Mouse (Mus musculus) stomach, adult 2 months (tissue): Measurements from ENCODE around the gene Tspan8. TPM values are rescaled to one million over a fixed set of nuclear protein-coding genes. Genes with fewer than 3 reads are reported as not detected.

Experiments
- polyA plus RNA-seq: library from polyadenylated mRNA; depleted of rRNA; stranded (reverse); fragments of >200 nt; gene quantifications from 2 replicates; pipeline ENCODE4 v1.2.3, GENCODE M21; 2012; rRNA removed

Tspan8 gene
- polyA plus RNA-seq, result 32.6 and 37.8 TPM in 2 replicates

DNA sequence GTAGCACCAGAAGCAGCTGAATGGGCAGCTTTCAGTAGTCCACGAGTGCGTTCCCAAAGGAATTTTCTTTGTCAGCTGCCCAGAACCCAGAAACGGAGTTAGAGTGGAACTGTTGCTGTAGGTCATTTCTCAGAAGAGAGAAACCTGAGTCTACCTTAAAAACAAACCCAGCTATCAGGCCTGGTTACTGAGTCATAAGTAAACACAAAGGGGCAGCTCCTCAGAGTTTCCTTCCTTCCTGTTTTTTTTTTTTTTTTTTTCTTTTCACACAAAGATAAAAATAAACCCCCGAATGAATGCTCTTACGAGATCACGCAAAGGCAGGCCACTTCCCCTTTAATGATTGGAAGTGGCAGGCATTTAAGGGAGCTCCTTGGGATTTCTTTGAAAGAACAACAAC is at the start of gene Tspan8:
Tspan8 (plus strand) TSS at position 322 of the 400 bp plus-strand sequence.

Other genes starting within 250 kb of the Tspan8 start
- not detected in 2 replicates for gene A930009A15Rik, start 246.8 kb upstream of the Tspan8 start, polyA plus RNA-seq
- gene Lgr5, start 229.1 kb upstream of the Tspan8 start, polyA plus RNA-seq, result 2.8 and 5.6 TPM in 2 replicates
- 1.1 and 1.2 TPM in 2 replicates for gene Ptprr, start 201.4 kb downstream of the Tspan8 start, polyA plus RNA-seq